Mouse (Mus musculus): ENCODE measurements around the gene Ptpn14. TPM values are rescaled to one million over a fixed set of nuclear protein-coding genes. Genes with fewer than 3 reads are reported as not detected.

Gene Ptpn14
- polyA plus RNA-seq, 1 experiment from 2014 or later = 5.0 TPM

Other genes starting within 250 kb of the Ptpn14 start
- gene Cenpf, start 40.2 kb upstream of the Ptpn14 start, polyA plus RNA-seq (2016; fragmentation: Nextera tagmentation; extraction: Ambion mirVana) = 71.0 and 122 TPM in 2 replicates
- gene Smyd2, start 194.1 kb downstream of the Ptpn14 start, polyA plus RNA-seq (2016; fragmentation: Nextera tagmentation; extraction: Ambion mirVana) = 59.7 and 66.7 TPM in 2 replicates